Mouse (Mus musculus): ENCODE results near the gene Apex2. TPM values are rescaled to one million over a fixed set of nuclear protein-coding genes. Genes with fewer than 3 reads are reported as not detected.
A peak's percentile ranks its signal among the peaks of the same experiment; 100 is the strongest.
"Not testable (repeated sequence)": the region's sequence is repeated elsewhere in the genome, so short reads cannot be mapped to it uniquely, and the experiment has no call there.

Gene Apex2
- total RNA-seq, 2 experiments from 2014 or later: 19.7 to 20.2 TPM

GRCm38 (mm10) chrX:150510631-150511030 lies 79.0 kb downstream of the Apex2 start:
- DNase-seq (ENCODE audit: low spot score in 2 of 2): no peak

DNA sequence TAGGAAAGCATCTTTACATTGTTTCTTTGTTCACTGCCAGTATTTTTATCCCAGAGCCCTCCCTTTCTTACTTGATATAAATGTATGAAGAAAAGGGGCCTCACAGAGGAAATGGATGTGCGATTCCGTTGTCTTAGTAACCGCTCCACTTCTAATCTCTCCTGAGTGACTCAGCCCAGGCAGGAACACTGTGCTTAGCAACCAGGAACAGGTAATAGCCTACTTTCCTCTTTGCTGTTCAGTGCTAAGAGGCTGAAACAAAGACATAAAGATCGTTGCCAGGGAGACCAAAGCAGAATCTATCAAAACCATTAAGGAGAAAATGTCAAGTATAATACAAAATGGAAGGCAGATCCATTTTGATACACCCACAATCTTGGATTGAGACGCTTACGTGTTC lies 81.0 kb downstream of the Apex2 start:
- no peak for DNase-seq (ENCODE audit: low spot score in 2 of 2)

GRCm38 (mm10) chrX:150487811-150488210 lies 101.9 kb downstream of the Apex2 start:
- not testable (repeated sequence) for DNase-seq (ENCODE audit: low spot score in 2 of 2)

DNA sequence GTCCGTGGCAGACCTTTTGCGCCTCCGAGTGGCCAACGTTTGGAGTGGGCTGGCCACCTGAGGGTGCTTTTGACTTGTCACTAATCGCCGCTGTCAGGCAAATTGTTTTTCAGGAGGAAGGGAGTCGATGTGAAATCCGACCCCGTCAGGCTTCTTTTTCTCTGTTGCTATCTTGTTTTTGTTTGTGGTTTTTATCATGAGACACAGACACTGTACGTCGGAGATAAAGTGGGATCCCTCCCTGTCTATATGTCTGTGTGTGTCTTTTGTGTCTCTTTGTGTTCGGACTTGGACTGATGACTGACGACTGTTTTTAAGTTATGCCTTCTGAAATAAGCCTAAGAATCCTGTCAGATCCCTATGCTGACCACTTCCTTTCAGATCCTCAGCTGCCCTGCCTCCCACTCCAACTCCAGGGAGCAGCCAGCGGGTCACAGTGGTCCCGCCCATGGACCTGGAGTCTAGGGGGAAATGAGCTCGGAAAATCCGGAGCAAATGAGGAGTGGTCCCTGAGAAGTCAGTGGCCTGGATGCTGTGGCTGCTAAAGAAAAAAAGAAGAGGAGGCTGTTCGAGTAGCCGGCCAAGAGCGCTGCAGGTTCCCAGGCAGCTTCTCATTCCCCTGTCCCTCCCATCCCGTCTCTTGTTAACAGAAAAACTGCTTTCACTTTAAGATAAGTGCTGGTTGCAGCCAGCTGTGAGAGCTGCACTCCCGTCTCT lies 103.2 kb downstream of the Apex2 start:
- not testable (repeated sequence) for DNase-seq (ENCODE audit: low spot score in 2 of 2)

DNA sequence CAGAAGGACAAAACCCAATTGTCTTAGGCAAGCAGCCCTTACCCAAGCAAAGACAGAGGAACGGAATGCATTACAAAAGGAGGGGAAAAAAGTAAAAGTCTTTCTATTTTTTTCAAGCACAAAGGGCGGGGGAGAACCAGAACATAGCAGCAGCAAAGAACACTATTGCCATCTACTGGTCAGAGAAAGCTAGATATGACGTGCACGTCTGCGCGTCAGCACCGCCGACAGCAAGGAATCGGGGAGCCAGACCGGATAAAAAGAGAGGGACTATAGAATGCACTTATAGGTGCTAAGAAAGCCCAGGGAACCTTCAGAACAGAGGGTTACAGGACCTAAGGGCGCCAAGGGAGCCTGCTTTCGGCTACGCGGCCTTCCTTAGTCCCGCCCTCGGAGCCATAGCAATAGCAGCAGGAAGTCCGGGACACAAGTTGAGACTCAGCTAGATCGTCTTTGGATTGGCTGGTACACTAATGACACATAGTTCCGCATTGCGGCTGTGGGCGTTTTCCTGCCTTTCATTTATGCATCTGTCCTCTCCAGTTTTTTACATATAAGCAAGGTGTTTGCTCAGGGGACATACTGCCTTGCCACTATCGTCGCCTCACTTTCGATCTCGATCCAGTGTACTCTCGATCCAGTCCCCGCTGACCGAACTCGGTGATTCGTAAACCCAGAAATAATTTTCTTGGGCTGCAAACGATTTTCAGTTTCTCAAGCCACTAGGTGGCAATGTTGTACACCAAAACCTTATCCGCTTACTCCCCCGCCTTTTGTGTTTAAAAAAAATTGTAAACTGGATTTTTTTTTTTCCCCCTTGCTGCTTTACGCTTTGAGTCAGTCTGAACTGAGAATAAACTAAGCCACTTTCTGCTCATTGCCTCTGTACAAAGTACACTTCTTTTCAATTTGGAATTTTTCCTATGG lies 111.6 kb downstream of the Apex2 start:
- DNase-seq (ENCODE audit: low spot score in 2 of 2): peak; percentile 47 to 53

GRCm38 (mm10) chrX:150471416-150471815 lies 118.3 kb downstream of the Apex2 start:
- DNase-seq (ENCODE audit: low spot score in 2 of 2): no peak

Small RNAs within 50 kb of the gene (microRNA-seq; reads per million reads assigned to microRNA genes)
- not detected for gene Mir3620

Other genes starting within 250 kb of the Apex2 start
- 10 to 100 TPM; 22.3 to 23.6 TPM for gene Tmem29, start 130.7 kb downstream of the Apex2 start, total RNA-seq (2021)
- gene Alas2, start 42.5 kb downstream of the Apex2 start, total RNA-seq (2021): 10 to 100 TPM; 69.9 to 98.9 TPM
- 10 to 100 TPM; 11.6 to 12.0 TPM for gene Pfkfb1, start 1.6 kb downstream of the Apex2 start, total RNA-seq (2021)
- gene Tro, start 67.7 kb upstream of the Apex2 start, total RNA-seq (2021): 10 to 100 TPM; 18.8 to 23.2 TPM
- 100 to 1,000 TPM; 243 to 258 TPM for gene Maged2, start 224.5 kb upstream of the Apex2 start, total RNA-seq (2021)

All from adrenal gland, postnatal 4 days (tissue).